ENCODE assay signal across 9 mouse cellular contexts in the genomic region with DNA sequence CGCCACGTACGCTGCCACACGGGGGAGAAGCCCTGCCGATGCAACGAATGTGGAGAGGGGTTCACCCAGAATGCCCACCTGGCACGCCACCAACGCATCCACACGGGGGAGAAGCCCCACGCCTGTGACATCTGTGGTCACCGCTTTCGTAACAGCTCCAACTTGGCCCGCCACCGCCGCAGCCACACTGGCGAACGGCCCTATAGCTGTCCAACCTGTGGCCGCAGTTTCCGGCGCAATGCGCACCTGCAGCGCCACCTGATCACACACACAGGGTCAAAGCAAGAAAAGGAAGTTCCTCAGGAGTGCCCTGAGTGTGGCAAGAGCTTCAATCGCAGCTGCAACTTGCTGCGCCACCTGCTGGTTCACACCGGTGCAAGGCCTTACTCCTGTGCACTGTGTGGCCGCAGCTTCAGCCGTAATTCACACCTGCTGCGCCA. TPM values are rescaled to one million over a fixed set of nuclear protein-coding genes. Genes with fewer than 3 reads are reported as not detected.
DNase-seq lines count a peak whose midpoint lies in the region; ATAC-seq and TF ChIP-seq lines count a peak whose summit lies in the region.
"Had no signal": no experiment of that assay in that cellular context is flagged by ENCODE, and none has a peak within 500 bp of the region (broad histone marks: within the 10 kb centered on the region; RNA-seq: fewer than 3 reads in every experiment).

No protein-coding gene starts in this region.

- TF ChIP-seq EP300 in liver, embryonic 14.5 days (IDR thresholded peaks at IDR 0.05; ENCODE audit: low read depth): no peak

- no peak overlapping the region for H3K27ac ChIP-seq in midbrain, embryonic 11.5 days (ENCODE audit: low read depth, low read length)
- H3K27ac ChIP-seq in midbrain, embryonic 15.5 days: no peak overlapping the region
- H3K27ac ChIP-seq in embryonic facial prominence, embryonic 11.5 days (replicated peaks; ENCODE audit: low read depth, low read length): no peak overlapping the region
- H3K27ac ChIP-seq in liver, embryonic 14.5 days: no peak overlapping the region

- DNase-seq in midbrain, embryonic 11.5 days (ENCODE audit: low spot score, missing footprints): no peak
- peak; percentile 49 for DNase-seq in adipocyte (ENCODE audit: low spot score)
- DNase-seq in embryonic facial prominence, embryonic 11.5 days (ENCODE audit: low spot score): peak; percentile 53
- peak; percentile 94 for DNase-seq in induced T-regulatory cell, adult 2 months (ENCODE audit: low read depth)
- DNase-seq in liver, embryonic 14.5 days (ENCODE audit: low read depth in 3 of 3, low spot score in 3 of 3): no peak
- DNase-seq in retina, embryonic 14.5 days (ENCODE audit: low spot score): peak; percentile 61
- peak; percentile 68 for DNase-seq in urinary bladder, postnatal 14 days (ENCODE audit: low spot score)

- peak; percentile 84 for TF ChIP-seq CTCF in liver, embryonic 14.5 days (IDR thresholded peaks at IDR 0.05; ENCODE audit: low read depth)

- H3K4me2 ChIP-seq in midbrain, embryonic 11.5 days: no peak overlapping the region
- H3K4me2 ChIP-seq in midbrain, embryonic 15.5 days: no peak overlapping the region
- H3K4me2 ChIP-seq in embryonic facial prominence, embryonic 11.5 days (ENCODE audit: low read depth, low read length): no peak overlapping the region
- H3K4me2 ChIP-seq in liver, embryonic 14.5 days (ENCODE audit: low read depth): no peak overlapping the region

- no peaks in the 10 kb centered on the region for H3K9me3 ChIP-seq in midbrain, embryonic 11.5 days (ENCODE audit: control insufficient read depth, low read length)
- no peaks in the 10 kb centered on the region for H3K9me3 ChIP-seq in midbrain, embryonic 15.5 days
- no peaks in the 10 kb centered on the region for H3K9me3 ChIP-seq in embryonic facial prominence, embryonic 11.5 days (replicated peaks; ENCODE audit: control insufficient read depth, low read length)
- H3K9me3 ChIP-seq in liver, embryonic 14.5 days (ENCODE audit: control insufficient read depth, low read length): no peaks in the 10 kb centered on the region

- WGBS in midbrain, embryonic 11.5 days: 88% methylated on average over 28 of the region's 28 CpGs
- WGBS in midbrain, embryonic 15.5 days: 88% methylated on average over 28 of the region's 28 CpGs
- 87% methylated on average over 28 of the region's 28 CpGs for WGBS in embryonic facial prominence, embryonic 11.5 days
- WGBS in liver, embryonic 14.5 days (ENCODE audit: insufficient replicate concordance): 68% methylated on average over 28 of the region's 28 CpGs

- no peak overlapping the region for H3K4me3 ChIP-seq in midbrain, embryonic 11.5 days (ENCODE audit: low read depth, low read length)
- H3K4me3 ChIP-seq in midbrain, embryonic 15.5 days: no peak overlapping the region
- H3K4me3 ChIP-seq in embryonic facial prominence, embryonic 11.5 days (ENCODE audit: low read depth, low read length): no peak overlapping the region
- no peak overlapping the region for H3K4me3 ChIP-seq in liver, embryonic 14.5 days (ENCODE audit: insufficient read depth in 1 of 2, low read depth in 2 of 2, low read length in 2 of 2)

- H3K36me3 ChIP-seq in midbrain, embryonic 11.5 days (ENCODE audit: control insufficient read depth, insufficient read depth, low read length): no peaks in the 10 kb centered on the region
- no peaks in the 10 kb centered on the region for H3K36me3 ChIP-seq in midbrain, embryonic 15.5 days (replicated peaks)
- H3K36me3 ChIP-seq in embryonic facial prominence, embryonic 11.5 days (replicated peaks; ENCODE audit: control insufficient read depth, insufficient read depth, low read depth, low read length): no peaks in the 10 kb centered on the region
- H3K36me3 ChIP-seq in liver, embryonic 14.5 days (replicated peaks; ENCODE audit: control insufficient read depth, insufficient read depth, low read depth): no peaks in the 10 kb centered on the region

- no peak overlapping the region for H3K9ac ChIP-seq in midbrain, embryonic 11.5 days (ENCODE audit: low read length)
- no peak overlapping the region for H3K9ac ChIP-seq in midbrain, embryonic 15.5 days
- H3K9ac ChIP-seq in embryonic facial prominence, embryonic 11.5 days (replicated peaks; ENCODE audit: low read length): no peak overlapping the region
- no peak overlapping the region for H3K9ac ChIP-seq in liver, embryonic 14.5 days (replicated peaks)

- no peaks in the 10 kb centered on the region for H3K4me1 ChIP-seq in midbrain, embryonic 11.5 days (ENCODE audit: control insufficient read depth, insufficient read depth, low read length)
- no peaks in the 10 kb centered on the region for H3K4me1 ChIP-seq in midbrain, embryonic 15.5 days
- no peaks in the 10 kb centered on the region for H3K4me1 ChIP-seq in embryonic facial prominence, embryonic 11.5 days (ENCODE audit: control insufficient read depth, insufficient read depth, low read length)
- H3K4me1 ChIP-seq in liver, embryonic 14.5 days (replicated peaks; ENCODE audit: control insufficient read depth in 2 of 2, insufficient read depth in 2 of 2, low read length in 1 of 2): no peaks in the 10 kb centered on the region

- no peaks in the 10 kb centered on the region for H3K27me3 ChIP-seq in midbrain, embryonic 11.5 days (ENCODE audit: control insufficient read depth, insufficient read depth, low read length)
- H3K27me3 ChIP-seq in midbrain, embryonic 15.5 days (replicated peaks): no peaks in the 10 kb centered on the region
- H3K27me3 ChIP-seq in embryonic facial prominence, embryonic 11.5 days (ENCODE audit: control insufficient read depth, insufficient read depth, low read length): no peaks in the 10 kb centered on the region
- H3K27me3 ChIP-seq in liver, embryonic 14.5 days (ENCODE audit: control insufficient read depth, insufficient read depth, low read length): no peaks in the 10 kb centered on the region

- ATAC-seq in midbrain, embryonic 11.5 days (ENCODE audit: low FRiP score): peak; percentile 70; the same call in 1 of the 2 replicates
- no peak for ATAC-seq in midbrain, embryonic 15.5 days (replicated peaks)
- peak; percentile 46; the same call in 1 of the 2 replicates for ATAC-seq in embryonic facial prominence, embryonic 11.5 days (replicated peaks; ENCODE audit: insufficient number of reproducible peaks, low FRiP score, low TSS enrichment, low read depth)
- peak; percentile 56; the same call in 1 of the 2 replicates for ATAC-seq in liver, embryonic 14.5 days (ENCODE audit: insufficient read depth)

RNA-seq across cellular contexts. Expression of a gene that starts 9.7 kb away (rescaled TPM):
- polyA plus RNA-seq in midbrain, embryonic 11.5 days (2014; fragmentation: Nextera tagmentation; extraction: Ambion mirVana): 0.22 TPM in 1 of 2 replicates, not detected in the other
- polyA plus RNA-seq in midbrain, embryonic 15.5 days (2015; fragmentation: Nextera tagmentation; extraction: Ambion mirVana): not detected in 2 replicates
- polyA plus RNA-seq in embryonic facial prominence, embryonic 11.5 days (2014; fragmentation: Nextera tagmentation; extraction: Ambion mirVana): 0.28 and 0.59 TPM in 2 replicates
- not detected in 2 replicates for polyA plus RNA-seq in liver, embryonic 14.5 days (2012; rRNA removed)
- polyA plus RNA-seq in liver, embryonic 14.5 days (2014; fragmentation: Nextera tagmentation; extraction: Ambion mirVana): not detected in 2 replicates
- polyA plus RNA-seq: frontal cortex, adult 2 months had no signal

RNA-seq across cellular contexts. Expression of a gene that starts 11.1 kb away (rescaled TPM):
- 16.3 and 16.5 TPM in 2 replicates for polyA plus RNA-seq in midbrain, embryonic 11.5 days (2014; fragmentation: Nextera tagmentation; extraction: Ambion mirVana)
- 30.4 and 31.9 TPM in 2 replicates for polyA plus RNA-seq in midbrain, embryonic 15.5 days (2015; fragmentation: Nextera tagmentation; extraction: Ambion mirVana)
- 17.1 and 19.0 TPM in 2 replicates for polyA plus RNA-seq in embryonic facial prominence, embryonic 11.5 days (2014; fragmentation: Nextera tagmentation; extraction: Ambion mirVana)
- 1.9 and 2.0 TPM in 2 replicates for polyA plus RNA-seq in liver, embryonic 14.5 days (2012; rRNA removed)
- polyA plus RNA-seq in liver, embryonic 14.5 days (2014; fragmentation: Nextera tagmentation; extraction: Ambion mirVana): 1.3 TPM in 2 replicates

RNA-seq across cellular contexts. Expression of a gene that starts 34.7 kb away (rescaled TPM):
- 0.43 and 0.61 TPM in 2 replicates for polyA plus RNA-seq in midbrain, embryonic 11.5 days (2014; fragmentation: Nextera tagmentation; extraction: Ambion mirVana)
- polyA plus RNA-seq in midbrain, embryonic 15.5 days (2015; fragmentation: Nextera tagmentation; extraction: Ambion mirVana): 1.2 and 1.7 TPM in 2 replicates
- 0.17 and 0.46 TPM in 2 replicates for polyA plus RNA-seq in embryonic facial prominence, embryonic 11.5 days (2014; fragmentation: Nextera tagmentation; extraction: Ambion mirVana)
- 0.11 and 0.12 TPM in 2 replicates for polyA plus RNA-seq in liver, embryonic 14.5 days (2012; rRNA removed)
- 0.11 TPM in 1 of 2 replicates, not detected in the other for polyA plus RNA-seq in liver, embryonic 14.5 days (2014; fragmentation: Nextera tagmentation; extraction: Ambion mirVana)

RNA-seq across cellular contexts. Expression of a gene that starts 46.3 kb away (rescaled TPM):
- polyA plus RNA-seq in midbrain, embryonic 11.5 days (2014; fragmentation: Nextera tagmentation; extraction: Ambion mirVana): 17.5 and 19.9 TPM in 2 replicates
- polyA plus RNA-seq in midbrain, embryonic 15.5 days (2015; fragmentation: Nextera tagmentation; extraction: Ambion mirVana): 19.4 and 19.7 TPM in 2 replicates
- 18.2 and 19.6 TPM in 2 replicates for polyA plus RNA-seq in embryonic facial prominence, embryonic 11.5 days (2014; fragmentation: Nextera tagmentation; extraction: Ambion mirVana)
- 3.7 and 4.1 TPM in 2 replicates for polyA plus RNA-seq in liver, embryonic 14.5 days (2012; rRNA removed)
- polyA plus RNA-seq in liver, embryonic 14.5 days (2014; fragmentation: Nextera tagmentation; extraction: Ambion mirVana): 4.1 and 4.8 TPM in 2 replicates

RNA-seq across cellular contexts. Expression of a gene that starts 49.9 kb away (rescaled TPM):
- polyA plus RNA-seq in midbrain, embryonic 11.5 days (2014; fragmentation: Nextera tagmentation; extraction: Ambion mirVana): 0.14 and 0.19 TPM in 2 replicates
- 0.22 TPM in 1 of 2 replicates, not detected in the other for polyA plus RNA-seq in midbrain, embryonic 15.5 days (2015; fragmentation: Nextera tagmentation; extraction: Ambion mirVana)
- 0.84 and 1.0 TPM in 2 replicates for polyA plus RNA-seq in embryonic facial prominence, embryonic 11.5 days (2014; fragmentation: Nextera tagmentation; extraction: Ambion mirVana)
- 0.02 TPM in 2 replicates for polyA plus RNA-seq in liver, embryonic 14.5 days (2012; rRNA removed)
- polyA plus RNA-seq in liver, embryonic 14.5 days (2014; fragmentation: Nextera tagmentation; extraction: Ambion mirVana): not detected in 2 replicates
- polyA plus RNA-seq: frontal cortex, adult 2 months had no signal

Comparison
In these comparisons a context has a peak if more than half of its experiments do, and no peak if none do; other contexts are left out.
1. DNase-seq: peak in adipocyte (single experiment), embryonic facial prominence, embryonic 11.5 days (single experiment), induced T-regulatory cell, adult 2 months (single experiment), retina, embryonic 14.5 days (single experiment) and urinary bladder, postnatal 14 days (single experiment); none in midbrain, embryonic 11.5 days (single experiment) and liver, embryonic 14.5 days (0 of 3).